Mouse (Mus musculus) ES-E14 (cell line): Measurements from ENCODE around the gene Gm20458. TPM values are rescaled to one million over a fixed set of nuclear protein-coding genes. Genes with fewer than 3 reads are reported as not detected.
A peak's percentile ranks its signal among the peaks of the same experiment; 100 is the strongest.

Experiments
- DNase-seq: peaks from one replicate; pipeline ENCODE4 v3.0.0-alpha.2; 2013; ENCODE audit warnings: low read depth, low spot score
- H3K27ac ChIP-seq: 2 replicates; pipeline ENCODE4 v1.5.1; 2012; ENCODE audit warnings: low read depth, mild to moderate bottlenecking, low read length, moderate library complexity, mixed read lengths; ENCODE audit not compliant: poor library complexity, insufficient read depth, severe bottlenecking
- H3K36me3 ChIP-seq: 2 replicates; pipeline ENCODE4 v1.6.1; 2012; ENCODE audit warnings: mild to moderate bottlenecking, low read length, moderate library complexity, mixed read lengths; ENCODE audit not compliant: control insufficient read depth, poor library complexity, insufficient read depth, severe bottlenecking
- H3K4me1 ChIP-seq, 2 experiments: fragments of 150-350 bp in 1 of 2; sonication (generic) in 1 of 2; 2 replicates each; pipeline ENCODE4 v1.6.1; 2012; ENCODE audit warnings: low read length in 2 of 2, mild to moderate bottlenecking in 1 of 2, mixed read lengths in 1 of 2; ENCODE audit not compliant: control insufficient read depth in 2 of 2, insufficient read depth in 2 of 2, poor library complexity in 1 of 2
- H3K4me3 ChIP-seq, 2 experiments: fragments of 150-350 bp in 1 of 2; sonication (generic) in 1 of 2; 2 replicates each; pipeline ENCODE4 v1.5.1; 2012; ENCODE audit warnings: low read length in 2 of 2, low read depth in 1 of 2, mild to moderate bottlenecking in 1 of 2, mixed read lengths in 1 of 2; ENCODE audit not compliant: insufficient read depth in 1 of 2, poor library complexity in 1 of 2, severe bottlenecking in 1 of 2
- H3K9ac ChIP-seq: 2 replicates; pipeline ENCODE4 v1.6.1; 2012; ENCODE audit warnings: low read depth, mild to moderate bottlenecking, low read length, mixed read lengths; ENCODE audit not compliant: poor library complexity, insufficient read depth, severe bottlenecking
- H3K9me3 ChIP-seq: fragments of 150-350 bp; sonication (generic); 2 replicates; pipeline ENCODE4 v1.6.1; 2012; ENCODE audit warnings: low read depth, mild to moderate bottlenecking, low read length; ENCODE audit not compliant: control insufficient read depth, insufficient read depth
- CHD2 ChIP-seq: IDR thresholded peaks from 2 replicates; pipeline ENCODE4 v1.6.1; 2014; ENCODE audit warnings: mild to moderate bottlenecking, low read depth, low read length, inconsistent platforms
- HCFC1 ChIP-seq: IDR thresholded peaks from 2 replicates; pipeline ENCODE4 v1.6.1; 2012; ENCODE audit warnings: low read length, inconsistent platforms, borderline replicate concordance; ENCODE audit not compliant: insufficient read depth
- MAFK ChIP-seq: IDR thresholded peaks from 2 replicates; pipeline ENCODE4 v1.6.1; 2014; ENCODE audit warnings: mild to moderate bottlenecking, low read depth, low read length, inconsistent platforms; ENCODE audit not compliant: insufficient read depth
- ZC3H11A ChIP-seq: IDR thresholded peaks from 2 replicates; pipeline ENCODE4 v1.6.1; 2012; ENCODE audit warnings: low read depth, mild to moderate bottlenecking, inconsistent platforms, low read length, borderline replicate concordance
- ZNF384 ChIP-seq: IDR thresholded peaks from 2 replicates; pipeline ENCODE4 v1.6.1; 2012; ENCODE audit warnings: low read depth, low read length, inconsistent platforms
- in situ Hi-C, 2 experiments: fragments of 600-800 bp; cut with MboI; formaldehyde crosslinking; loops; one replicate each; pipeline ENCODE4 v1.15.1; 2025; ENCODE audit warnings: low sequenced_read_pairs in 2 of 2, inconsistent platforms in 1 of 2; ENCODE audit not compliant: unreplicated experiment in 2 of 2
- total RNA-seq: library from RNA; depleted of rRNA; stranded (reverse); fragments of 300-350 nt; gene quantifications from 2 replicates; pipeline ENCODE4 v1.2.3, GENCODE M21; 2012

The Gm20458 gene
- total RNA-seq, 1 experiment: not detected

DNA sequence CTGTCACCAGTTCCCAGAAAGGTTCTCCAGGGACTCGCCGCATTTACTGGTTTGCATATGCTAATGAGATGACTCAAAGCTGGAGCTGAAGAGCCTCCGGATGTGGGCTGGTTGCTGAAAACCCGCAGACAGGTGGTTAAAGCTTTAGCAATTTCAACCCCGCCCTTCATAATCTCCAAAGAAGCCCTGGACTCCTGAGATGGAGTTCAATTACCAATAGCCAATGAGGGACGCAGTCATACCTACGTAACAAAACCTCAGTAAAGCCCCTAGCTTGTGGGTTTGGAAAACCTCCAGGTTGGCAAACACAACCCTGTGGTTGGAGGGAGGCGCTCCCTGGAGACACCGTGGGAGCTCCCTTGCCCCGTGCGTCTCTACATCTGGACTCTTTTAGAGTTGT, 61.1 kb downstream of the Gm20458 start:
- Histone ChIP-seq H3K27ac (peak overlapping the region; percentile 72; the same call in 1 of the 2 replicates), H3K4me3 (peak overlapping the region in 1 of 2 experiments; percentile 61; a peak in 2 of 4 replicates), H3K4me1 (peaks cover 0 to 4% of the 10 kb centered on the region in 2 experiments; a peak in 2 of 4 replicates), H3K9ac (no peak overlapping the region), H3K36me3 (no peaks in the 10 kb centered on the region), H3K9me3 (no peaks in the 10 kb centered on the region)
- in situ Hi-C loops: no loop called here
- no peak for TF ChIP-seq HCFC1
- no peak for TF ChIP-seq CHD2
- no peak for TF ChIP-seq ZC3H11A
- TF ChIP-seq MAFK: no peak
- TF ChIP-seq ZNF384: no peak
- peak; percentile 52 for DNase-seq

DNA sequence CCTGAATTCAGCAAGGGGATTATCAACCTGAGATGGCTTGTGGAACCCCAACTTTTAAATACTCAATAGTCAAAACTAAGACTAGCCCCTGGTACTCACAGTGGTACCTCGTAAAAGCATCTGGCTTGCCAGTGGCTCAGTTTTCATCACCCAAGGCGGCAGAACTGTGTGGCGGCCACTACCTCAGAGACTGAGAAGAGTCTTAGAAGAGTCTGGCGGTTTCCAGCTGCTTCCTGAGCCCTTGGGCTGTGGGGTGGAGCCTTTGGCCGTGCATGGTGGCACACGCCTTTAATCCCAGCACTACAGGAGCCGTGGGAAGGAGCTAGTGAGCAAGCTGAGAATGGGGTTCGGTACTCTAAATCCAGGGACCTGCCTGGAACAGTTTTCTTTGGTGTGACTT, 61.5 kb downstream of the Gm20458 start:
- H3K9me3 ChIP-seq: no peaks in the 10 kb centered on the region
- DNase-seq: no peak
- no peak for TF ChIP-seq ZC3H11A
- TF ChIP-seq ZNF384: no peak
- no peak for TF ChIP-seq HCFC1
- no peak for TF ChIP-seq MAFK
- no peak for TF ChIP-seq CHD2
- H3K4me1 ChIP-seq: peaks cover 0 to 4% of the 10 kb centered on the region in 2 experiments; a peak in 2 of 4 replicates
- in situ Hi-C loops: no loop called here
- H3K36me3 ChIP-seq: no peaks in the 10 kb centered on the region
- 0 out of 2 replicates have a peak overlapping the region, but pooled peaks have one; percentile 72 for H3K27ac ChIP-seq
- peak overlapping the region in 1 of 2 experiments; percentile 61; a peak in 2 of 4 replicates for H3K4me3 ChIP-seq
- no peak overlapping the region for H3K9ac ChIP-seq

DNA sequence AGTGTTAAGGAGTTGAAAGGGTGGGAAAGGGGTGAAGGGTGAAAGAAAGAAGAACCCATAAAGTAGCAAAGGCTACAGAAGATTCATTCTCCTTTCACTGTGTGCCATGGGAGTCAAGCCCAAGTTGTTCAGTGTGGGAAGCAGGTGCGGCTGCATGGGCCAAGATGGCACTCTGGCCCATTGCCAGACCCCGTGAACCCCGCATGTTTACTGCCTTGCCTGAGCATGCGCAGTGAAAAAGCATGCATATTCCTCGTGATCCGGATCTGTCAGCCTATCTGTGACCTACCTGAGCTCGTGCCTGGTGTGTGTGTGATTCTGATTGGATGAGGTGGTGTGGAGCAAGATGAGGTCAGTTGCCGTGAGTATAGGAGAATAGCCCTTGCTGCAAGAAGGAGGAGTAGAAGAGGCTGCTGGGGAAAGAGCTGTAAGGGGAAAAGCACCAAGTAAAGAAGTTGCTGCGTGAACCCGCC, 62.6 kb downstream of the Gm20458 start:
- no peaks in the 10 kb centered on the region for H3K9me3 ChIP-seq
- H3K27ac ChIP-seq: no peak overlapping the region
- H3K4me1 ChIP-seq: peaks cover 0 to 4% of the 10 kb centered on the region in 2 experiments; a peak in 2 of 4 replicates
- no peak overlapping the region for H3K9ac ChIP-seq
- in situ Hi-C loops: no loop called here
- no peaks in the 10 kb centered on the region for H3K36me3 ChIP-seq
- no peak for DNase-seq
- TF ChIP-seq MAFK (no peak), ZNF384 (no peak), HCFC1 (no peak), ZC3H11A (no peak), CHD2 (no peak)
- H3K4me3 ChIP-seq: no peak overlapping the region

DNA sequence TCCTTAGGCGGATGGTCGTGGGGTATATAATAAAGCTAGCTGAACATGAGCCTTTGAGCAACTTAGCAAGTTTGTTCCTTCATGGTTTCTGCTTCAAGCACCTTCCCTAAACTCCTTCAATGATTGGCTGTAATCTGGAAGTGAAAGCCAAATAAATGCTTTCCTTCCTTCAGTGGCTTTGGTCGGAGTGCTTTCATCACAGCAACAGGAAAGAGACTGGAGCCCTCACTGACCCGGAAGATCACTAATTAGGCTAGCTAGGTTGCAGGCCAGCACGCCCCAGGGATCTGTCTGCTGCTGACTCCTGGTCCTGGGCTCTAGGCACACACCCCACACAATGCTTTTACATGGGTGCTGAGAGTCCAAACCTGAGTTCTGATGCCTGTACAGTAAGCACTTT, 67.8 kb downstream of the Gm20458 start:
- in situ Hi-C loops: no loop called here
- no peaks in the 10 kb centered on the region for H3K9me3 ChIP-seq
- TF ChIP-seq CHD2: no peak
- TF ChIP-seq HCFC1: no peak
- no peak for TF ChIP-seq ZNF384
- no peak for TF ChIP-seq ZC3H11A
- no peak for TF ChIP-seq MAFK
- no peaks in the 10 kb centered on the region for H3K36me3 ChIP-seq
- DNase-seq: no peak
- H3K9ac ChIP-seq: no peak overlapping the region
- H3K27ac ChIP-seq: no peak overlapping the region
- no peak overlapping the region for H3K4me3 ChIP-seq
- H3K4me1 ChIP-seq: peaks cover 0 to 11% of the 10 kb centered on the region in 2 experiments; a peak in 1 of 4 replicates
